Mouse (Mus musculus): Measurements from ENCODE around the gene Fam172a.

DNA sequence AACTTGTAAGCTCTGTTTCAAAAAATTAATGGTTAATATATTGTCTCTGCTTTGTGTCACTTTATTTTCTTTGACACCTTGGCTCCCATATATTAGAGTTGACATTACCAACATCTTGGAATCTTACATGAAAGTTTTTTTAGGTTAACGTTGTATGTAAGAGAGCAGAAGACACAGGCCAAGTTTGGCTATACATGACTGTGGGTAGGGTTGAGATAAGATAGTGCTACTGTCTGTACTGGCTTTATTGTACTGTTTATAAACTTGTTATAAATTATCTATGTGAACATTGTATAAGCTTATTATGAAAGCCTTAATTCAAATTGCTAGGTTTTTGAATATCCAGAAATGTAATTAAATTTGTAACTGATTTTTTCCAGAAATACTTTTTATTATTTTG, 197.9 kb downstream of the Fam172a start:
- TF ChIP-seq EP300 (IDR thresholded peaks at IDR 0.05; ENCODE audit: low read depth) (no peak), CTCF (IDR thresholded peaks at IDR 0.05; ENCODE audit: low read depth) (no peak)

All from liver, postnatal 0 days (tissue).